Mouse (Mus musculus): ENCODE measurements around the gene Pfkfb4. TPM values are rescaled to one million over a fixed set of nuclear protein-coding genes. Genes with fewer than 3 reads are reported as not detected.
A peak's percentile ranks its signal among the peaks of the same experiment; 100 is the strongest.

Pfkfb4 gene
- polyA plus RNA-seq, 1 experiment from 2014 or later: 3.1 TPM

- under 1% methylated on average over 40 of the region's 40 CpGs for WGBS
Measured at GRCm38 (mm10) chr9:109038086-109038895, 46.7 kb downstream of the Pfkfb4 start, which contains the start of gene Shisa5. Shisa5 (plus strand) TSS chr9:109038565.

DNA sequence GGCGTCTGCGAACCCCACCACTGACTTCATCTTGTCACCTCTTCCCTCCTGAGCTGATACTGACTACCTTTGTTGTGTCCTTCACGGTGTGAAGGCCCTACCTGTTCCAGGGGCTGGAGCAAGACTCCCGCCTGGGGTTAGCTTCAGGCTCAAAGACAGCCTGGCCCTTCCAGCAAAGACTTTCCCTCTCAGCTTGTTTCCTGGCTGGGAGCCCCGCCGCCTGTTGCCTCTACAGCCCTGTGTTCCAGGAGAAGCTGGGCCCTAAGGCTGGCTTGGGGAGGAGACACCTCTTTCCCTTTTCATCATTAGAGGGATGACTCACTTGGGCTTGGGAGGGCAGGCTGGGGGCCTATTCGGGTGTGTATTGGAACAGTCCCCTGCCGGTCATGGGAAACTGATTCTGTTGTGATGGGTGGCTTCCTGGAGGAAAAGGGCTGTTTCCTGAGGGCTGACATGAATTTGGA, 47.4 kb downstream of the Pfkfb4 start:
- Histone ChIP-seq H3K9ac (ENCODE audit: low read length) (peak overlapping the region; percentile 85), H3K4me2 (ENCODE audit: low read depth, low read length) (peak overlapping the region; percentile 81), H3K36me3 (ENCODE audit: control insufficient read depth, insufficient read depth) (no peaks in the 10 kb centered on the region), H3K27ac (ENCODE audit: low read length) (peak overlapping the region; percentile 82), H3K9me3 (replicated peaks; ENCODE audit: control insufficient read depth, low read length) (no peaks in the 10 kb centered on the region), H3K4me3 (ENCODE audit: low read length) (peak overlapping the region; percentile 77), H3K27me3 (ENCODE audit: control insufficient read depth, insufficient read depth, low read length) (no peaks in the 10 kb centered on the region), H3K4me1 (ENCODE audit: control insufficient read depth, insufficient read depth, low read length) (peaks cover 22% of the 10 kb centered on the region)
- peak; percentile 63 for ATAC-seq (replicated peaks; ENCODE audit: extremely low read depth, insufficient read depth, low FRiP score)
- WGBS: 20% methylated on average over 8 of the region's 8 CpGs

More at GRCm38 (mm10) chr9:109038086-109038895, 46.7 kb downstream of the Pfkfb4 start, which contains the start of gene Shisa5:
- Histone ChIP-seq H3K4me3 (ENCODE audit: low read length) (peak within 1 kb of the TSS; percentile 77), H3K9ac (ENCODE audit: low read length) (peak within 1 kb of the TSS; percentile 85), H3K4me1 (ENCODE audit: control insufficient read depth, insufficient read depth, low read length) (peaks cover 22% of the 10 kb centered on the region), H3K27me3 (ENCODE audit: control insufficient read depth, insufficient read depth, low read length) (no peaks in the 10 kb centered on the region), H3K9me3 (replicated peaks; ENCODE audit: control insufficient read depth, low read length) (no peaks in the 10 kb centered on the region), H3K36me3 (ENCODE audit: control insufficient read depth, insufficient read depth) (no peaks in the 10 kb centered on the region), H3K27ac (ENCODE audit: low read length) (peak within 1 kb of the TSS; percentile 82), H3K4me2 (ENCODE audit: low read depth, low read length) (peak within 1 kb of the TSS; percentile 81)
- peak; percentile 88 for ATAC-seq (replicated peaks; ENCODE audit: extremely low read depth, insufficient read depth, low FRiP score)

GRCm38 (mm10) chr9:109039681-109040080, 48.1 kb downstream of the Pfkfb4 start:
- peak overlapping the region; percentile 77 for H3K4me3 ChIP-seq (ENCODE audit: low read length)
- no peaks in the 10 kb centered on the region for H3K36me3 ChIP-seq (ENCODE audit: control insufficient read depth, insufficient read depth)
- no peaks in the 10 kb centered on the region for H3K9me3 ChIP-seq (replicated peaks; ENCODE audit: control insufficient read depth, low read length)
- peaks cover 22% of the 10 kb centered on the region for H3K4me1 ChIP-seq (ENCODE audit: control insufficient read depth, insufficient read depth, low read length)
- ATAC-seq (replicated peaks; ENCODE audit: extremely low read depth, insufficient read depth, low FRiP score): no peak
- no peak overlapping the region for H3K9ac ChIP-seq (ENCODE audit: low read length)
- H3K4me2 ChIP-seq (ENCODE audit: low read depth, low read length): peak overlapping the region; percentile 81
- no peak overlapping the region for H3K27ac ChIP-seq (ENCODE audit: low read length)
- H3K27me3 ChIP-seq (ENCODE audit: control insufficient read depth, insufficient read depth, low read length): no peaks in the 10 kb centered on the region
- 70% methylated on average over 4 of the region's 4 CpGs for WGBS

GRCm38 (mm10) chr9:109040216-109040615, 48.6 kb downstream of the Pfkfb4 start:
- 74% methylated on average over 8 of the region's 8 CpGs for WGBS
- H3K4me3 ChIP-seq (ENCODE audit: low read length): peak overlapping the region; percentile 5; the same call in 1 of the 2 replicates
- no peaks in the 10 kb centered on the region for H3K36me3 ChIP-seq (ENCODE audit: control insufficient read depth, insufficient read depth)
- peak overlapping the region; percentile 81 for H3K4me2 ChIP-seq (ENCODE audit: low read depth, low read length)
- H3K27ac ChIP-seq (ENCODE audit: low read length): no peak overlapping the region
- H3K9me3 ChIP-seq (replicated peaks; ENCODE audit: control insufficient read depth, low read length): no peaks in the 10 kb centered on the region
- peaks cover 22% of the 10 kb centered on the region for H3K4me1 ChIP-seq (ENCODE audit: control insufficient read depth, insufficient read depth, low read length)
- ATAC-seq (replicated peaks; ENCODE audit: extremely low read depth, insufficient read depth, low FRiP score): no peak
- H3K9ac ChIP-seq (ENCODE audit: low read length): no peak overlapping the region
- H3K27me3 ChIP-seq (ENCODE audit: control insufficient read depth, insufficient read depth, low read length): no peaks in the 10 kb centered on the region

DNA sequence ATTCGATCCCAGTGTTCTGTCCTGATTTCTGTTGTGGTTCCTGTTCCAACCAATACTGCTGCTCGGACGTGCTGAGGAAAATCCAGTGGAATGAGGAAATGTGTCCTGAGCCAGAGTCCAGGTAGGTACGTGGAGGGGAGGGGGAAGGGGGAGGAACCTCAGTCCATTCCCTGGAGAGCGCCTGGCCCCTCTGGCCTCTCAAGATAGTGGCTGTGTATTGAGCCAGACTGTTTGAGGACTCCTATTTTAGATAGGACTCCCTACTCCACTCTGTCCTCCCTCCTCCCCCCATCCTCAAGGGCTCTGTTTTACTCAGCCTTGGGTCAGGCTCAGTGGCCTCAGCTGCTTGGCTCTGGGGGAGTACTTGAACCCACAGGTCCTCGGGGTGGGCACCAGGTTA, 49.3 kb downstream of the Pfkfb4 start:
- peak overlapping the region; percentile 81 for H3K4me2 ChIP-seq (ENCODE audit: low read depth, low read length)
- H3K4me3 ChIP-seq (ENCODE audit: low read length): peak overlapping the region; percentile 5; the same call in 1 of the 2 replicates
- no peaks in the 10 kb centered on the region for H3K27me3 ChIP-seq (ENCODE audit: control insufficient read depth, insufficient read depth, low read length)
- peak overlapping the region; percentile 49 for H3K9ac ChIP-seq (ENCODE audit: low read length)
- H3K9me3 ChIP-seq (replicated peaks; ENCODE audit: control insufficient read depth, low read length): no peaks in the 10 kb centered on the region
- peaks cover 22% of the 10 kb centered on the region for H3K4me1 ChIP-seq (ENCODE audit: control insufficient read depth, insufficient read depth, low read length)
- 0 out of 2 replicates have a peak, but pooled peaks have one; percentile 23 for ATAC-seq (replicated peaks; ENCODE audit: extremely low read depth, insufficient read depth, low FRiP score)
- no peak overlapping the region for H3K27ac ChIP-seq (ENCODE audit: low read length)
- no peaks in the 10 kb centered on the region for H3K36me3 ChIP-seq (ENCODE audit: control insufficient read depth, insufficient read depth)
- WGBS: 22% methylated on average over 6 of the region's 6 CpGs

GRCm38 (mm10) chr9:109041351-109041750, 49.8 kb downstream of the Pfkfb4 start:
- WGBS: 33% methylated on average over 7 of the region's 7 CpGs
- H3K36me3 ChIP-seq (ENCODE audit: control insufficient read depth, insufficient read depth): 0 out of 2 replicates have a peak, but pooled peaks cover under 1% of the 10 kb centered on the region
- H3K4me1 ChIP-seq (ENCODE audit: control insufficient read depth, insufficient read depth, low read length): peaks cover 22% of the 10 kb centered on the region
- H3K4me2 ChIP-seq (ENCODE audit: low read depth, low read length): peak overlapping the region; percentile 81; the same call in 1 of the 2 replicates
- H3K9me3 ChIP-seq (replicated peaks; ENCODE audit: control insufficient read depth, low read length): no peaks in the 10 kb centered on the region
- no peak for ATAC-seq (replicated peaks; ENCODE audit: extremely low read depth, insufficient read depth, low FRiP score)
- peak overlapping the region; percentile 5; the same call in 1 of the 2 replicates for H3K4me3 ChIP-seq (ENCODE audit: low read length)
- H3K27ac ChIP-seq (ENCODE audit: low read length): no peak overlapping the region
- H3K27me3 ChIP-seq (ENCODE audit: control insufficient read depth, insufficient read depth, low read length): no peaks in the 10 kb centered on the region
- H3K9ac ChIP-seq (ENCODE audit: low read length): peak overlapping the region; percentile 49; the same call in 1 of the 2 replicates

DNA sequence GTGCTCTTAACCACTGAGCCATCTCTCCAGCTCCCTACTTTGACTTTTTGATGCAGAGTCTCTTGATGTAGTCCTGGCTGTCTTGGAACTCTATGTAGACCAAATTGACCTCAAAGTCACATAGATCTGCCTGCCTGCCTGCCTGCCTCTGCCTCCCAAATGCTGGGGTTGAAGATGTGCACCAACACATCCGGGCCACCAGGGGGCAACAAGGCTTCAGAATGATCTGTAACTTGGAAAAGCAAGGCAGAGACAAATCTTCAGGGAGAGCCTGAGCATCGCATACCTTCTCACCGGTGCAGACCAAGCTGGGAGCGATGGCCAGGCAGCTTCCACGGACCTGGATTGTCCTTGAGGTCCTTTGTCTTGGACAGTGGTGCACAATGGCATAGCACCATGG, 54.7 kb downstream of the Pfkfb4 start:
- 42% methylated on average over 5 of the region's 5 CpGs for WGBS
- H3K27me3 ChIP-seq (ENCODE audit: control insufficient read depth, insufficient read depth, low read length): no peaks in the 10 kb centered on the region
- H3K4me1 ChIP-seq (ENCODE audit: control insufficient read depth, insufficient read depth, low read length): peaks cover under 1% of the 10 kb centered on the region; the same call in 1 of the 2 replicates
- no peak overlapping the region for H3K27ac ChIP-seq (ENCODE audit: low read length)
- H3K9me3 ChIP-seq (replicated peaks; ENCODE audit: control insufficient read depth, low read length): no peaks in the 10 kb centered on the region
- H3K4me3 ChIP-seq (ENCODE audit: low read length): no peak overlapping the region
- ATAC-seq (replicated peaks; ENCODE audit: extremely low read depth, insufficient read depth, low FRiP score): no peak
- H3K36me3 ChIP-seq (ENCODE audit: control insufficient read depth, insufficient read depth): peaks cover 5% of the 10 kb centered on the region; the same call in 1 of the 2 replicates
- no peak overlapping the region for H3K4me2 ChIP-seq (ENCODE audit: low read depth, low read length)
- H3K9ac ChIP-seq (ENCODE audit: low read length): no peak overlapping the region

GRCm38 (mm10) chr9:109049316-109049715, 57.7 kb downstream of the Pfkfb4 start:
- Histone ChIP-seq H3K36me3 (ENCODE audit: control insufficient read depth, insufficient read depth) (peaks cover 7% of the 10 kb centered on the region; the same call in 1 of the 2 replicates), H3K4me3 (ENCODE audit: low read length) (no peak overlapping the region), H3K4me2 (ENCODE audit: low read depth, low read length) (no peak overlapping the region), H3K9ac (ENCODE audit: low read length) (no peak overlapping the region), H3K4me1 (ENCODE audit: control insufficient read depth, insufficient read depth, low read length) (0 out of 2 replicates have a peak, but pooled peaks cover 3% of the 10 kb centered on the region), H3K27ac (ENCODE audit: low read length) (no peak overlapping the region), H3K9me3 (replicated peaks; ENCODE audit: control insufficient read depth, low read length) (no peaks in the 10 kb centered on the region), H3K27me3 (ENCODE audit: control insufficient read depth, insufficient read depth, low read length) (no peaks in the 10 kb centered on the region)
- ATAC-seq (replicated peaks; ENCODE audit: extremely low read depth, insufficient read depth, low FRiP score): no peak
- 73% methylated on average over 7 of the region's 7 CpGs for WGBS

Measured in heart, embryonic 16.5 days (tissue).